Mouse (Mus musculus): ENCODE measurements at regions not wholly inside any gene's neighbourhood (a gene's known extent, or its start where the extent isn't known, plus 50 kb on each side); places are given as distances from the start of the nearest gene placed in this dataset.

GRCm38 (mm10) chr1:91740661-91741060 lies 60.6 kb upstream of the Twist2 start:
- DNase-seq (ENCODE audit: low spot score): peak; percentile 35

GRCm38 (mm10) chr1:91742031-91742430 lies 59.2 kb upstream of the Twist2 start:
- peak; percentile 21 for DNase-seq (ENCODE audit: low spot score)

GRCm38 (mm10) chr1:91742914-91743313 lies 58.3 kb upstream of the Twist2 start:
- DNase-seq (ENCODE audit: low spot score): peak; percentile 55

- DNase-seq (ENCODE audit: low spot score): peak; percentile 30
Measured at GRCm38 (mm10) chr1:91744076-91744475, 57.2 kb upstream of the Twist2 start.

- DNase-seq (ENCODE audit: low spot score): peak; percentile 37
Measured at GRCm38 (mm10) chr1:91744701-91745100, 56.6 kb upstream of the Twist2 start.

- DNase-seq (ENCODE audit: low spot score): peak; percentile 30
Measured at GRCm38 (mm10) chr1:91747583-91747982, 53.7 kb upstream of the Twist2 start.

All from testis, postnatal 10 days (tissue).